Mouse (Mus musculus): ENCODE results near the gene Gm45713.
"Not testable (repeated sequence)": the region's sequence is repeated elsewhere in the genome, so short reads cannot be mapped to it uniquely, and the experiment has no call there.

Gm45713 gene

DNA sequence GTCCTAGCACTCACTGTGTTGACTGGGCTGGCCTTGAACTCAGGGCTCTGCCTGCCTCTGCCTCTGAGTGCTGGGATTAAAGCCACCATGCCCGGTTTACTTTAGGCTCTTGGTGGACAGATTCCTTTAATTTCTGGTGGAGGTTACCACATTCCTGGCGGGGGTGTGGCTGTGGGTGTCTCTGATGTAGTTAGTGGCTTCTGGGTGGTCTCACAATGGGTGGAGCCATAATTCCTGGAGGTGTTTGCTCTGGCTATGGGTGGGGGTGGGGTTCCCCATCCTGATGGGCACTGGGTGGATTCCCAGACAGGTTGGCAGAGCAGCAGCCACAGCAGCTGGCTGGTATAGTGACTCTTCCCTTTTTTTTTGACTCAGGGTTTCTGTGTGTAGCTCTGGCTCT is 24.1 kb downstream of the Gm45713 start:
- no peak for DNase-seq (ENCODE audit: low read depth, low spot score)
- H3K36me3 ChIP-seq (ENCODE audit: control insufficient read depth, insufficient read depth, low read length, poor library complexity, severe bottlenecking) = no peaks in the 10 kb centered on the region; the same call in 1 of the 2 replicates
- no peaks in the 10 kb centered on the region for H3K27me3 ChIP-seq (ENCODE audit: control insufficient read depth, insufficient read depth, low read length, poor library complexity, severe bottlenecking)

DNA sequence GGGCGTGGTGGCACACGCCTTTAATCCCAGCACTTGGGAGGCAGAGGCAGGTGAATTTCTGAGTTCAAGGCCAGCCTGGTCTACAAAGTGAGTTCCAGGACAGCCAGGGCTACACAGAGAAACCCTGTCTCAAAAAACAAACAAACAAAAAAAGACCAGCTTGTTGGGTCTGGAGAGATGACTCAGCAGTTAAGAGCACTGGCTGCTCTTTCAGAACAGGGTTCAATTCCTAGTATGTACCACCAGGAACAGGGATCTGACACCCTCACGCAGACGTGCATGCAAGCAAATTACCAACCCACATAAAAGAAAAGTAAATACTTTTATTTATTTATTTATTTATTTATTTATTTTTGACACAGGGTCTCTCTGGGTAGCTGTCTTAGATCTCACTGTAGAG is 25.9 kb downstream of the Gm45713 start:
- DNase-seq (ENCODE audit: low read depth, low spot score); H3K36me3 ChIP-seq (ENCODE audit: control insufficient read depth, insufficient read depth, low read length, poor library complexity, severe bottlenecking); H3K27me3 ChIP-seq (ENCODE audit: control insufficient read depth, insufficient read depth, low read length, poor library complexity, severe bottlenecking): not testable (repeated sequence)

DNA sequence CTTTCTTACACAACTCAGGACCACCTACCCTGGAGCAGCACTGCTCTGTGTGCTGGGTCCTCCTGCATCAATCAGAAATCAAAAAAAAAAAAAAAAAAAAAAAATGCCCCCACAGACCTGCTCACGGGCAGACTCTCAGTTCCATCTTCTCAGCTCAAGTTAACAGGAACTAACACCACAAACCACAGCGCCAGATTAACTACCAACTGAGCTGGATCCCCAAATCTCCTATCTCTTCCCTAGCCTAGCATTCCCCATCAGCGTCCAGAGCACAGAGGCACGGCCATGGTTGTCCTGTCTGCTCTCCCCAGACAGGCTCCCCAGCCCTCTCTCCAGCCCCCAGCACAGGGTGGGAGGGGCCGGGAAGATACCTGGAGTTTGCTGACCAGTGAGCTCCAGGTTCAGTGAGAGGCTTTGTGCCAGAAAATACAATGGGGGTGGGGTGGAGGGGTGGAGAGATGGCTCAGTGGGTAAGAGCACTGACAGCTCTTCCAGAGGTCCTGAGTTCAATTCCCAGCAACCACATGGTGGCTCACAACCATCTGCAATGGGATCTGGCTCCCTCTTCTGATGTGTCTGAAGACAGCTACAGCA is 28.9 kb downstream of the Gm45713 start:
- Histone ChIP-seq H3K27me3 (ENCODE audit: control insufficient read depth, insufficient read depth, low read length, poor library complexity, severe bottlenecking) (no peaks in the 10 kb centered on the region), H3K36me3 (ENCODE audit: control insufficient read depth, insufficient read depth, low read length, poor library complexity, severe bottlenecking) (no peaks in the 10 kb centered on the region)
- DNase-seq (ENCODE audit: low read depth, low spot score) = no peak

DNA sequence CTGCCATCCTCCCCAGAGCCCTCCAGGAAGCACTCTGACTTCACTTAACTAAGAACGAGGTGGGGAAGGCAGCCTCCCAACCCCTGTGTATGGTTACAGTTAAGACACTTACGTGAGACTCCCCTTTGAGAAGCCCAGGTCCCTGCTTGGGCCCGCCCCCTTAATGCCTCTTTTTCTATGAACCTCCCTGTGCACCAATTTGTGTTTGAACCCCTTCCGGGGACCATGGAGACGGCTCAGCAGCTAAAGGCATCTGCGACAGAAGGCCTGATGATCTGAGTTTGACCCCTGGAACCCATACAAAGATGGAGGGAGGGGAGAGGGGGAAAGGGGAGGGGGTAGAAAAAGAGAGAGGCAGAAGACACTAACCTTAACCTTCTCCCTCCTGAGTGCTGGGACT is 29.6 kb downstream of the Gm45713 start:
- H3K36me3 ChIP-seq (ENCODE audit: control insufficient read depth, insufficient read depth, low read length, poor library complexity, severe bottlenecking) = no peaks in the 10 kb centered on the region
- no peak for DNase-seq (ENCODE audit: low read depth, low spot score)
- no peaks in the 10 kb centered on the region for H3K27me3 ChIP-seq (ENCODE audit: control insufficient read depth, insufficient read depth, low read length, poor library complexity, severe bottlenecking)

DNA sequence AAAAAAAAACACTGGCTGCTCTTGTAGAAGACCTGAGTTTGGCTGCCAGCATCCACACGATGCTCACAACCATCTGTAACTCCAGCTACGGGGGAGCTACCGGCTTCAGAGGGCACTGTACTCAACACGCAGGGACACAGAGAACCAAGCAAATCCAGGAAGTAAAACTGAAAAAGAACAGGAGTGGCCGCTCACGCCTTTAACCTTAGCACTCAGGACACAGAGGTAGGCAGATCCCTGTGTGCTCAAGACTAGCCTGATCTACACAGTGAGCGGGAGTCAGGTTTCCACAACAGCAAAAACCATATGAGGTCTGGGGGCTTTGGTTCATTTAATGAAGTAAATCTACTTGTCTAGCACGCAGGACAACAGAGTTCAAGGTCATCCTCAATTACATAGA is 30.5 kb downstream of the Gm45713 start:
- H3K36me3 ChIP-seq (ENCODE audit: control insufficient read depth, insufficient read depth, low read length, poor library complexity, severe bottlenecking) = no peaks in the 10 kb centered on the region
- no peak for DNase-seq (ENCODE audit: low read depth, low spot score)
- H3K27me3 ChIP-seq (ENCODE audit: control insufficient read depth, insufficient read depth, low read length, poor library complexity, severe bottlenecking) = no peaks in the 10 kb centered on the region

DNA sequence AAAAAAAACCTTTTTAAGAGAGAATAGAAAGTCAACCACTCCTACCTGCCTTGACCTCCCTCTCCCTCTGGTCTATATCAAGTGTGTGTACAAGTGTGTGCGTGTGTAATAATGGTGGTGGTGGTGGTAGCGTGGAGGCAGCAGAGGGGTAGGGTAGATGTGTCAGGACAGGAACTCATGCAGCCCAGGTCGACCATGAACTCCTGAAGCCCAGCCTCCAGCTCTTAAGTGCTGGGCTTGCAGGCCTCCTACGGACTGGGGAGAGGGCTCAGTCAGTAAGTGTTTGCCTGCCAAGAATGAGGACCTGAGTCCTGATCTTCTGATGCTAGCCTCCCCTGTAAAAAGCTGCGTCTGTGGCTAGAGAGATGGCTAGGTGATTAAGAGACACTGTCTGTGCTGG is 31.1 kb downstream of the Gm45713 start:
- Histone ChIP-seq H3K36me3 (ENCODE audit: control insufficient read depth, insufficient read depth, low read length, poor library complexity, severe bottlenecking) (no peaks in the 10 kb centered on the region), H3K27me3 (ENCODE audit: control insufficient read depth, insufficient read depth, low read length, poor library complexity, severe bottlenecking) (no peaks in the 10 kb centered on the region)
- no peak for DNase-seq (ENCODE audit: low read depth, low spot score)

DNA sequence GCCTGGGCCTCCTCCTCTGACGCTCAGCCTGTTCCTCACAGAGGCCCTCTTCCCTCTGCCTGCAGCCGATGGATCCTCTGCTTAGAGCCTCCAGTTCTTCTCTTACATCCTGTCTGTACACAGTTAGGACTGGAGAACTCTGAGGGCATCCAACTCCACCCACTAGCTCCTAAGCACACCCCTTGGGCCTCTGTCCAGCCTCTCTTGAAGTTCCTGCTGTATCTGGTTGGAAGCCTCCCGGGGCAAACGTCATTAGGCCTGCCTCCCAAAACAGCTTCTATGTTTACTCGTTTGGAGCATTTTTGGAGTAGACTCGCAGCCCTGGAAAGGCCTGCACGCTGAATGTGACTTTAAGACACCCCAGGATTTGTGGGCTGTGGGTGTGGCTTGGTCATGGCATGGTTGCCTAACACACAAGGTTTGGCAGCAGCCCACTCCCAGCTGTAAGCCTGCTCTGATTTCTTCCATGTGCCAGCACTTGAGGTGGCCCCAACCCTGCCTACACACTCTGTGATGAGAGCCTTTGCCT is 32.3 kb downstream of the Gm45713 start, which contains the start of gene Fcgrt:
Fcgrt (minus strand) TSS at position 200 of the 529 bp plus-strand sequence.
- Histone ChIP-seq H3K36me3 (ENCODE audit: control insufficient read depth, insufficient read depth, low read length, poor library complexity, severe bottlenecking) (no peaks in the 10 kb centered on the region), H3K27me3 (ENCODE audit: control insufficient read depth, insufficient read depth, low read length, poor library complexity, severe bottlenecking) (no peaks in the 10 kb centered on the region)
- no peak for DNase-seq (ENCODE audit: low read depth, low spot score)

DNA sequence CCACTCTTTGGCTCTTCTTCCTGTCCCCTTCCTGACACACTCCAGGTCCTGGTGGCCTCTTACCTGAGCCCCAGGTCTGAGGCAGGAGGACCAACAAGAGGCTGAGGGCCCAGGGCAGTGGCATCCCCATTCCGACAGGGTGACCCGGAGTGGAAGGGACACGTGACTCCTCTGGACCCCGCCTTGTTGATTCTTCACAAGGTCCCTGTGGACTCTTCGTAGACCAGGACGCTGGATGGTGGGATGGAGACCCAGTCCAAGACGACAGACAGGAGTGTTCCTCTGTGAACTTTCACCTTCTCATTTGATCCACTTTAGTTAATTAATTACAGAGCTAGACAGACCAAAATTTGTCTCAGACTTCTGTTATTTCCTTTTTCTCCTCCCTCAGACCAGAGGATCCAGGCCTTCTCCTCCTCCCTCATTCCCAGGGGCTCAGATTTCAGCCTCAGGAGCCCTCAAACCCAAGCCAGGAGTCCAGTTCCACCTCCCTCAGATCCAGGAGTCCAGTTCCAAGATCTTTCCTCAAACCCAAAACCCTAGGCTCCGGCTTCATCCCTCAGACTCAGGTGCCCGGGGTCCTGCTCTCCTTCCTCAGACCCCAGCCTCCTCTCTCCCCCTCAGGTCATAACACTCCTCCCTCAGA is 33.0 kb downstream of the Gm45713 start:
- Histone ChIP-seq H3K36me3 (ENCODE audit: control insufficient read depth, insufficient read depth, low read length, poor library complexity, severe bottlenecking) (no peaks in the 10 kb centered on the region), H3K27me3 (ENCODE audit: control insufficient read depth, insufficient read depth, low read length, poor library complexity, severe bottlenecking) (no peaks in the 10 kb centered on the region)
- no peak for DNase-seq (ENCODE audit: low read depth, low spot score)

DNA sequence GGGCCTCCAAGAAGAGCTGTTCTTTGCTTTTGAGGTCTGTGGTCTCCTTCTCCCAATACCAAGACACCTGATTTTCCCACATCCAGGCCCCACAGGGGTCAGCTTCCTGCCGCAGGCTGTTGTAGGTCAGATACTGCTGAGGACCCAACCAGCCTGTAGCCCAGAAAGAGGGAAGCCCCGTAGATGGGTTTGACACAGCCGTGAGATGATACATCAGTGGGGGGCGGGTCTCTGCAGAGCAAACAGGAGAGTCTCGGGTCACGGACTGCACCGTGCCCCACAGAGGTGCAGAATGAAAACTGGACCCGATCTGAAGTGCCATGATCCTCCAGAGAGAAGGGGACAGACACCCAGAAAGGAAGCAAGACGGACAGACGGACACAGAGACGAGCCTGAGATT is 33.6 kb downstream of the Gm45713 start:
- Histone ChIP-seq H3K27me3 (ENCODE audit: control insufficient read depth, insufficient read depth, low read length, poor library complexity, severe bottlenecking) (no peaks in the 10 kb centered on the region), H3K36me3 (ENCODE audit: control insufficient read depth, insufficient read depth, low read length, poor library complexity, severe bottlenecking) (no peaks in the 10 kb centered on the region)
- DNase-seq (ENCODE audit: low read depth, low spot score) = no peak

DNA sequence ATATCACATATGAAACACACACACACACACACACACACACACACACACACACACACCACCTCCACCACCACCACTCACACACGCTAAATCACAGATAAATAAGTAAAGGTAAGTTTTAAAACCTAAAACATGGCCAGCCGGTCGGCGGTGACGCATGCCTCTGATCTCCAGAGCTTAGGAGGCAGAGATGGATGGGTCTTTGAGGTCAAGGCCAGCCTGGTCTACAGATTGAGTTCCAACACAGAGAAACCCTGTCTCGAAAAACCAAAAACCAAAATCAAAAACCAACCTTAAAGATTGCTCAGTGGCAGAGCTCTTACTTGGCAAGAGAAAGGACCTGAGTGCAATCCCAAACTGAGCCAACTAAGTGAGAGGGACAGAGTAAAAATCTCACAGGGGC is 36.0 kb downstream of the Gm45713 start:
- no peak for DNase-seq (ENCODE audit: low read depth, low spot score)
- no peaks in the 10 kb centered on the region for H3K27me3 ChIP-seq (ENCODE audit: control insufficient read depth, insufficient read depth, low read length, poor library complexity, severe bottlenecking)
- no peaks in the 10 kb centered on the region for H3K36me3 ChIP-seq (ENCODE audit: control insufficient read depth, insufficient read depth, low read length, poor library complexity, severe bottlenecking)

DNA sequence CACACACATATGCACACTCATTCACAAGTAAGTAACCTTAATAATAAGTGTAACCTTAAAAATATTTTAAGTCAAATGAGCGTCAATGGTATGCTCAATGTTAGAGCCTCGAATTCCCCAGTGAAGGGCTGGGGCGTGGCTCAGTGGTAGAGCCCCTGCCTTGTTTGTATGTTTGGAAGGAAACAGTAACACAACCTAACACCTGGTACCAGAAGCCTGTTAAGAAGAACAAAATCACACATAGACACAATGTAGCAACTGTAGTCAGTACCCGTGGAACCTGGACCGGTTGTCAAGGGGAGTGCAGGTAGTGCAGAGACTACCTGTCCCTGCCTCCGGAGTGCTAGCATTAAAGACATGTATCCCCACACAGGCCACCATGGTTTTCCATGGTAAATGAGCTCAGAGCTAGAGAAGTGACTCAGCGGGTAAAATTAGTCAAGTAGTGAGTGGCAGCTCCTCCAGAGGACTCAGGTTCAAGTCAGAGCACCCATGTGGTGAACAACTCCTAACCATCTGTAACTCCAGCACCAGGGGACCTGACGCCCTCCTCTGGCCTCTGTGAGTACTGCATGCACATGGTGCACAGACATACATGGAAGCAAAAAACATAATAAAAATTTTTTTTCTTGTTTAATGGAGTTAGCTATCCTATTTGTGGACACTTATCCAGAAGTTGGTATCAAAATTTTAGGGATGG is 37.3 kb downstream of the Gm45713 start:
- no peaks in the 10 kb centered on the region for H3K36me3 ChIP-seq (ENCODE audit: control insufficient read depth, insufficient read depth, low read length, poor library complexity, severe bottlenecking)
- H3K27me3 ChIP-seq (ENCODE audit: control insufficient read depth, insufficient read depth, low read length, poor library complexity, severe bottlenecking) = no peaks in the 10 kb centered on the region
- no peak for DNase-seq (ENCODE audit: low read depth, low spot score)

DNA sequence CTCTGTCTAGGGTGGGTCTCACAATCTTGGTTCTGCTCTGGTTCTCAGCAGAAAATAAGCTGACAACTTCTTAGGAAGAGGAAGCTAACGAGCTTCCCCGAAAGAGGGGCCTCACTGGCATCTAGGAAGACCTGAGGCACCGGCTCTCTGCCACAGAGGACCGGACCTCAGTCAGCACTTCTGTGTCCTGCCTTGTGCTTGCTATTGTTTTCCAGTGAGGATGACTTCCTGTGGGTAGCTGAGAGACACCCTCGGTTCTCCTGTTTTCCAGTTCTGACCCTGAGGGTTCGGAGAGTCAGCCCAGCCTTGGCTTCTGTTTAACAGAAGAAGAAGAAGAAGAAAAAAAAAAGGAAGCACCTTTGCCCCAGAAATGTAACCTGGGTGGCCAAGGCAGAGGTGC is 38.6 kb downstream of the Gm45713 start:
- no peaks in the 10 kb centered on the region for H3K27me3 ChIP-seq (ENCODE audit: control insufficient read depth, insufficient read depth, low read length, poor library complexity, severe bottlenecking)
- DNase-seq (ENCODE audit: low read depth, low spot score) = no peak
- no peaks in the 10 kb centered on the region for H3K36me3 ChIP-seq (ENCODE audit: control insufficient read depth, insufficient read depth, low read length, poor library complexity, severe bottlenecking)

DNA sequence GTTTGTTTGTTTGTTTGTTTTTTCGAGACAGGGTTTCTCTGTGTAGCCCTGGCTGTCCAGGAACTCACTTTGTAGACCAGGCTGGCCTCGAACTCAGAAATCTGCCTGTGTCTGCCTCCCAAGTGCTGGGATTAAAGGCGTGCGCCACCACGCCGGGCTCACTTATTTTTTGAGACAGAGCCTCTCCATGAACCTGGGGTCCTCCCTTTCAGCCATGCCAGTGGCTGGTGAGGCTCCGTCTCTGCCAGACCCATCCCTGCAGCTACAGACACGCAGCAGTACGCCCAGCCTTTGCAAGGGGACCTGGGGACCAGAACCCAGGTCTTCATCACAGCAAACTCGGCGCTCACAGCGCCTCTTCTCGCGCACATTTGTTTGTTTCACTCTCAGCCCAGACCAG is 40.1 kb downstream of the Gm45713 start:
- H3K27me3 ChIP-seq (ENCODE audit: control insufficient read depth, insufficient read depth, low read length, poor library complexity, severe bottlenecking); H3K36me3 ChIP-seq (ENCODE audit: control insufficient read depth, insufficient read depth, low read length, poor library complexity, severe bottlenecking); DNase-seq (ENCODE audit: low read depth, low spot score): not testable (repeated sequence)

DNA sequence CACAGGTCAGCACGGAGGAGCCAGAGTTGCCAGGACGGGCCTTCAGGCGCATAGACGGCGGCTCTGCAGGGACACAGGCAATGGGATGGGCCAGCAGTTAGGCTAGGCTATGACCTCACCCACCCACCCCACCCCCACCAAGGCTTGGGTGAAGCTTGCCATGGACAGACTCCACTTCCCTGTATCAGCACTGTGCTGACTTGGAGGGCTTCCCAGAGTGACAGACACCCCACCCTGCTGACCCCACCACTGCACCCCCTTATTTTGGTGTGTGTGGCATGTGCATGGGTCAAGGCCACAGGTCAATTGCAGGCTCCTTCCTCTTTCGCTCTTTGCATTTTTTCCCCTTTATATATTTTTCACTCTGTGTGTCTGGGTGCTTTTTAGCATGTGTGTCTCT is 40.7 kb downstream of the Gm45713 start:
- DNase-seq (ENCODE audit: low read depth, low spot score) = no peak
- no peaks in the 10 kb centered on the region for H3K27me3 ChIP-seq (ENCODE audit: control insufficient read depth, insufficient read depth, low read length, poor library complexity, severe bottlenecking)
- no peaks in the 10 kb centered on the region for H3K36me3 ChIP-seq (ENCODE audit: control insufficient read depth, insufficient read depth, low read length, poor library complexity, severe bottlenecking)

DNA sequence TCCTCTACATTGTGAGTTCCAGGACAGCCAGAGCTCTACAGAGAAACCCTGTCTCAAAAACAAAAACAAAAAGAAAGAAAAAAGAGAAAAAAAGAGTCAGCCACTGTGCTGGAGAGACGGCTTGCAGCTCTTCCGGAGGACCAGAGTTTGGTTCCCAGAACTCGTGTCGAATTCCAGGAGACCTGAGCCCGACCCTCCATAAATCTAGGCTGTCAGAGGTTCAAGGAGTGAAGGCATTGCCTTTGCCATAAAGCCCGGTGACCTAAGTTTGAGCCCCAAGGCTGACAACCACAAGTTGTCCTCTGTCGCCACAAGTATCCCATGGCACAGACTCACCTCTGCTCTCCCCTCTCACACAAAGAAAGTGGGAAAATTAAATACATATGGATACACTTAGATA is 41.9 kb downstream of the Gm45713 start:
- H3K27me3 ChIP-seq (ENCODE audit: control insufficient read depth, insufficient read depth, low read length, poor library complexity, severe bottlenecking) = no peaks in the 10 kb centered on the region

More for the DNA sequence above, 41.9 kb downstream of the Gm45713 start:
- DNase-seq (ENCODE audit: low read depth, low spot score) = no peak
- H3K36me3 ChIP-seq (ENCODE audit: control insufficient read depth, insufficient read depth, low read length, poor library complexity, severe bottlenecking) = no peaks in the 10 kb centered on the region

Data from splenic B cell, adult 2 months (primary cell).